Mouse (Mus musculus): ENCODE measurements around the gene Rps6kb1. TPM values are rescaled to one million over a fixed set of nuclear protein-coding genes. Genes with fewer than 3 reads are reported as not detected.
"Not testable (repeated sequence)": the region's sequence is repeated elsewhere in the genome, so short reads cannot be mapped to it uniquely, and the experiment has no call there.

The Rps6kb1 gene
- total RNA-seq, 2 experiments from 2014 or later = 20.0 to 22.1 TPM

DNA sequence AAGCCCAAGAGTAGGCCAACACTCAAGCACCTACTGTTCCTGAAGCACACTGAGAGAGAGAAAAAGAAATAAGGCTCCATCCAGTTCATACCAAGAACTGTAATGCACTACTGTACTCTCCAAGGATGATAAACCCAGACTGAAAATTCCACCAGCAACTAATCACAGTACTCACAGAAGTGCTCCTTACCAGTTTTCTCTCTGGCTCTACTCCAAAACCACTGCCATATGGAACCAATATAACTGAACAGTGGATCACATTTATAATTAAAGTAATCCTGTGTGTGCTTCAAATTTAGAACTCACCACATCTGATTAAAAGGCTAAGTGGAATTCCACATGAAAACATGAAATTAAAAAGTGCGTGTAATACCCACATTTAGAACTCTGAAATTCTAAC lies 1.8 kb downstream of the Rps6kb1 start:
- DNase-seq = no peak

DNA sequence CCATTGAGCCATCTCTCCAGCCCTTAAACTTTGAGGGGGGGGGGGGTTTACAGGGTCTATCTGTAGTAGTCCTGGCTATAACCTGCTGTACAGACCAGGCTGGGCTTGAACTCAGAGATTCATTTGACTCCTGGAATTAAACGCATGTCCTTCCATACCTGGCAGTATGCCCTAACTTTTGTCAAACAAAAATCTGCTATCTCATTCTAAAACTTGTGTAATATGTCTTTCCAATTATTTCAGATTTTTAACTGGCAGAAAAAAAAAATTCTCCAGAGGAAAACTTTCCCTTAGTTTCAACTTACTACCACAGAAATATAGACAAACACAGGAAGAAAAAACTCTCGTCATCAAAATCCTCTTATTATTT lies 4.1 kb downstream of the Rps6kb1 start:
- DNase-seq = no peak

DNA sequence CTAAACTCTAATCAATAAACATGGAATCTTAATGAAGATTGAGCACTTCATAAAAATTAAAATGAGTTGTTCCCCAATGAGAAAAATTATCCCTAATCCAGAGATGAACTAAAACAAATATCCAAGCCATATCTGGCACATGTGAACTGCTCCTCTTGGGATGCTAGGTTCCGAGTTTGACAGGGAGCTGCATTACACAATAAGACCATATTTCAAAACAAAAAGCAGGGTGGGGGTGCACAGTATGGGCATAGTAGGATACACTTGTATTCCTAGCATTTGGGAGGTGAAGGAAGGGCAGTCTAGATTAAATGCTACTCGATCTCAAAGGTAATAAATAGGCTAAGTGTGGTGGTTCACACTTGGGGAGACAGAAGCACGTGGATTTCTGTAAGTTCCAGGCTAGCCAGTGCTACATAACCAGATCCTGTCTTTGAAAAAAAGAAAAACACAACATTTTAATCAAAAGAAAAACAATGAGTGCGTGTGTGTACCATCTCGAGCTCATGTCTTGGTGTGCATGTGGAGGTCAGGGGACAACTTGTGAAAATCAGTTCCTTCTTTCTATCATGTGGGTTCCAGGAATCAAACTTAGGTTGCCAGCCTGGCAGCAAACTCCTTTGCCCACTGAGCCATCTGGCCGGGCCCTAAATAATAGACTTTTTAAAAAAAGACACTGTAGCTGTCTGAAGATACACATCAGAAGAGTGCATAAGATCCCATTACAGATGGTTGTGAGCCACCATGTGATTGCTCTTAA lies 4.7 kb downstream of the Rps6kb1 start:
- no peak for DNase-seq

DNA sequence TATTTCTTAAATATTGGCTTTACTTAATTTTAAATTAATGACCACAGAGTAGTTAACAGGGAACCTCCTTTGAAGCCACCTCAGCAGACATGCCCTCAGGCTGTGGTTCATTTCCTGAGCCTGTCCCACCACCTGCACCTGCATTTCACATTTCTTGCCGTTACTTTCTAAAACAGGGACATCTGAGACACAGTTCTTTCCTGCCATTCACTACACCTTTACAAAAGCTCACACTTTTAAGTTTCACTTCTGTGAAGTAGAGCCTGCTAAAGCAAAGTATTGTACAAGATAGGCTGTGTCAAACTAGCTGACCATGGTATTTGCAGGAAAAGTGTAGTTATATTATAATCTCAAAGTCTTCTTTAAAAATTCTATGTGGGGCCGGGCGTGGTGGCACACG lies 5.8 kb downstream of the Rps6kb1 start:
- no peak for DNase-seq

DNA sequence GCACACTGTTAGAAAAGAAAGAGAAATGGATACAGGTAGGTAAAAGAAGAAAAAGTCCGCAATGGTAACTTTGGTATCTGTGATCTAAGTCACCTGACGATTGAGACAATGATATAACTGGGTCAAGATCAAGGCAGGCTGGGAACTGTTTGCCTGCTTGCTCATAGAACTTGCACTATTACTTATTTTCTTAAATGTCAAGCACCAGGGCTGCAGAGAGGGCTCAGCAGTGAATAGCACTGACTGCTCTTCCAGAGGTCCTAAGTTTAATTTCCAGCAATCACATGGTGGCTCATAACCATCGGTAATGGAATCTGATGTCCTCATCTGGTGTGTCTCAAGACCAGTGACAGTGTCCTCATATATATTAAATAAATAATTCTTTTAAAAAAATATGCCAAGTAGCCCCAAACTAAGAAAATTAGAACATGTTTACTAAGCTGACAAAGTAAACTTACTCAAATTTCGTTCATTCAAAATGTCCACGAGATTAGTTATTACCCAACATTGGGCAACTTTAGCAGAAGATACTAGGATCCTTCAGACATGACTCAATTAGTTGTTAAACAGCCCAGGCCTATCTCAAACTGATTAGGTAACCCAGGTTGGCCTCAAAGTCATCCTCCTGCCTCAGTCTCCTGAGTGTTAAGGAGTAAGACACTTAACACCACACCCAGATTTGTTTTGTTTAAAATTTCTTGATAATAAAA lies 10.2 kb downstream of the Rps6kb1 start:
- DNase-seq = no peak

DNA sequence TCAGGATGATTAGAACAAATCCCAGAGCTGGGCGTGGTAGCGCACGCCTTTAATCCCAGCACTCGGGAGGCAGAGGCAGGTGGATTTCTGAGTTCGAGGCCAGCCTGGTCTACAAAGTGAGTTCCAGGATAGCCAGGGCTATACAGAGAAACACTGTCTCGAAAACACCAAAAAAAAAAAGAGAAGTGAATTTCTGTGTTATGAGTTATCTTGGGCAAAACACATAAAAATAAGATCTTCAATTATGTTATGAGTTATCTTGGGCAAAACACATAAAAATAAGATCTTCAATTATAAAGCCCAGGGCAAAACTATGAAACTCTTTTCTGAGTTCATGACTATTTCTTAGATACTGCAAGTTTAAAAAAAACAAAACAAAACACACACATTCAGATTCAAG lies 11.3 kb downstream of the Rps6kb1 start:
- not testable (repeated sequence) for DNase-seq

DNA sequence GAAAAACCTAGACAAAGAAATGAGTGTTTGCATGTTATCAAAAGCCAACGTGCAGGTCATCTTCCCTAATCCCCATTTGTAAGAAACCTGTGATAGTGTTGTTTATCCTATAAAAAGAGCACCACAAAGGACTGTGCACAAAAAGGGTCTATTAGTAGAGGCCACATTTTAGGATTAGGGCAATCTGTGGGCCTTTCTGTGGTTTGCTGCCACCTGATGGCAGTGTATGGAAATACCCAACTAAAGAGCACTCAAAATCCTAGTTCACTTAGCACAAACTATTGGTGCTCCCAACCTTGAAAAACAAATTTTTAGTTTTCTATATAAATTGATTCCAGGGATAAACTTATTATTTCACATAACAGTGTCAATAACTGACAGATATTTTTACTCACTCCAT lies 11.8 kb downstream of the Rps6kb1 start:
- DNase-seq = peak; percentile 13 to 44

DNA sequence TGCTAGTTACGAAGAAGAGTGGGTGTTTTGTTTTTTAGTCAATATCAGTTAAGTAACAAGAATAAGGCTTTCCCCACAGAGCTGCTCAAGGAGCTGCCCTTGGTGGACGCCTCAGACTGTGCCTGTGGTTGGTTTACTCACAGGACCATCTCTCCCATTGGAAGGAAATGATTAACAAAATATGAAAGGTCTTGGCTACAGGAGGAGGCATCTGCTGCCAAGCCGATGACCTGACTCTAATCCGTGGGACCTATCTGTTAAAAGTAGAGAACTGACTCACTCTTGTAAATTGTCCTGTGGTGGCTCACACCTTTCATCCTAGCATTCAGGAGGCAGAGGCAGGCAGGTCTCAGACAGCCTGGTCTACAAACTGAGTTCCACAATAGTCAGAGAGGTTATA lies 17.1 kb downstream of the Rps6kb1 start:
- DNase-seq = no peak

DNA sequence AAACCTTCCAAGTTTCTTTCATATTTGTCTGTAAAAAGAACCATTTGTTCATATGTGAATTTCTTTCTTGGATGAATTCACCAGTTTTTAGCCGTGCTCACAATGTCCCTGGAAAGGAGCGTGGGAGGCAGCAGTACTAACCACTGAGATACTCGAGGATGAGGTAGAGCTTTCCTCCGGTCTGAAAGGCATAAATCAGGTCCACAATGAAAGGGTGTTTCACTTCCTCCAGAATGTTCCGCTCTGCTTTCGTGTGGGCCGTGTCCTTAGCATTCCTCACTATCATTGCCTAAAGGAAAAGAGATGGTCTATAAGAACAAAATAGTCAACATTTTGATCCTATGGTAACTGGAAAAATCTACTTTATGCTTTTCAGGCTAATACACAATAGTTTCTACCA lies 24.9 kb downstream of the Rps6kb1 start:
- DNase-seq = no peak

DNA sequence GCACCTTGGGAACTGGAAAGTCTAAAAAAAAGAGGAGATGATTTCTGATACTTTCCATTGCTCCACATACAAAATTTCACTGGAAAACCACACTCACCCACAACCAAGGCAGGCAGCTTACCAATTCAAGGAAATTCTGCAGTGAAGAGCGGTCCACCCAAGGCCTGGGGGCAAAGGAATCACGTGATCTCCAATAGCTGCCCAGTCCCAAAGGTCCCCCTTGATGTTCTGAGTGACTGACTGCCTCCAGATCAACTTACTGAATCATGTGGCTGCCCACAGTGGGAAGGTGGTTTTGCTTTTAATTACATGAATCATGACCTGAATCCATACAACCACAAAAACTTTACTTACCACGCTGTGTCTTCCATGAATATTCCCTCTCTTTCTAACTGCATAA lies 27.4 kb downstream of the Rps6kb1 start:
- no peak for DNase-seq

DNA sequence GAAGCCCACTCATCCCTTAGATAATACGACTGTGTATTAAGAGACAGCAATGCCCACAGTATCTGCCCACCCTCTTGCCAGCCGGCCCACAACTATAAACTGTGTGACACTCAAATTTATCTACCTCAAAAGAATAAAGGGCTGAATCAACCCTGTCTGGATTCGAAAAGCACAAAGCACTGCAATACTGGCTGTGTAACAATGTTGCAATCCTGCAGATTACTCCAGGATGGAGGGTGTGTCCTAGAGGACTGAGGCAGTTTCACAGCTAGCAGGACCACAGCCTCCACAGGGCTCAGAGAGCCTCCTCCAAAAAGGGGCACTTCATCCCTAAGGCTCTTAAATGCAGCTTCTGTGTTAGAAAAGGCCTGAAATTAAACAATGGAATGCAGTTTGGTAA lies 28.0 kb downstream of the Rps6kb1 start:
- no peak for DNase-seq

DNA sequence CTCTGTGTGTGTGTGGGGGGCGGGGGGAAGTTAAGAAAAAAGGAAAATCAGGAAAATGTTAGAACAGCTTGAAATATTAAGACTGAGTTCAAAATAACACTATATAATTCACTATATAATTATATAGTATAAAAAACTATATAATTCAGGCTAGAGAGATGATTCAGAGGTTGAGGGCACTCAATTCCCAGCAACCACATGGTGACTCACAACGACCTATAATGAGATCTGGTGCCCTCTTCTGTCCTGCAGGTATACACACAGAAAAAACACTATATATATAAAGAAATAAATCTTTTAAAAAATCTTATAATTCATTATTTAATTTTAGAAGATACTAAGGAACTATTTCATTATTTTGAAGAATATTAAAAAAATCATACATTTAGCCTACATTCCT lies 36.6 kb downstream of the Rps6kb1 start:
- no peak for DNase-seq

DNA sequence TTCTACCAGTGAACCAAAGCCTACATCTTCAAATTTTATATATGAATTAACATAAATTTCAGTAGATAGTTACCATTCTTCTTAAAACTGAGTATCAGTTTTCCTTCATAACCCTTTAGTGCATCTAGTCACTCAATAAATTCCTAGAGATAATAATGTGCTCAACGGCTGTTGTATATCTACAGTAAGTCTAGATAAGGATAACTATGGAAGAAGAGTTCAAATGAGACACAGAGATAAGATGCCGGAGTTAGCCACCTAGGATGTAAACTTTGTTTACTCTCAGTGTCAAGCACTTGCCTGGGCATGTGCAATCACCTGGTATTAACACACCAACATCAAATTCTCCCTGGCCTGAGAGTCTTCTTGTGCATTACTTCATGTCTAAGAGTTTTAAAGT lies 37.3 kb downstream of the Rps6kb1 start:
- DNase-seq = no peak

DNA sequence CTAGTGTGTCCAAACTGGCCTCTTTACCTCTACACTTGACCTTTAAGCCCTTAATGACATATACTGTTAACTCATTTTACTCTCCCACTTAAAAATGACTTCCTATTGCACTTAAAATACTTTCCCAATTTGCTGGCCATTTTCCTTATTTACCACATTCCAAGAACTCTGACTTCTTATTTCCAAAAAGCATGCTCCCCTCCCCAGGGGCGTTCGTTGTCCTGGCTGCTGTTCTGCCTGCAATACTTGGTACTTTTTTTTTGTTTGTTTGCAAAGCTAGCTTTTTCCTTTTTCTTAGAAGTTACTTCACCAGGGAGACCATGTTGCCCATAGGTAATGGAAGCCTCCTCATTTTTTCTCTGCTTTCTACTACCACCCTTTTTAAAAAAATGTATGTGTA lies 41.5 kb downstream of the Rps6kb1 start:
- no peak for DNase-seq

DNA sequence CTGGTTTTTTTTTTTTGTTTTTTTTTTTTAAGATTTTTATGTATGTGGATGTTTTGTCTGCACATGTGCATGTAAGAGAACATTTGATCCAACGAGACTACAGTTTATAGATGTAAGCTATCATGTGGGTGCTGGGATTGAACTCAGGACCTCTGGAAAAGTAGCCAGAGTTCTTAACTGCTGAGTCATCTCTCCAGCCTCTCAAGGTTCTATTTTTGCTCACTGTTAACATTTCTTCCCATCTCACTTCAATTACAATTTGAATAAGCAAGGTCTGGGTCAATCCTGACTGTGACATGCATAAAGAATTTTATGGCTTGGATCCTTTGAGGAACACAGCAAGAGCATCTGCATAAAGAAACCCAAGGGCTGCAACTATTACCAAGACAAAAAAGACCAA lies 43.8 kb downstream of the Rps6kb1 start:
- DNase-seq = no peak

DNA sequence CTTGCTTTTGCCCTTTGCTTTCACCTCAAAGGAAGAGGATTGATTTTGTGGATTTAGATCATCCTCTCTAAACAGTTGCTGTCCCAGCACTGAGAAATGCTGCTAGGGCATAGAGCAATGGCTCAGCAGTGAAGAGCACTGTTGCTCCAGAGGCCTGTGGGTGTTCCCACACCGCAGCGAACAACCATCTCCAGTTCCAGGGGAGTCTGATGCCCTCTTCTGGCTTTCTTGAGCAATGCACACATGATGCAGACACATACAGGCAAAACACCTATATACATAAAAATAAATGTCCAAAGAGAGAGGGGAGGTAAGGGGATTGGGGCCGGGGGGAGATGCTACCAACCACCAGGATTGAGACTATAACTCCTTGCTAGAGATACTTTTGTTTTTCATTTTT lies 46.7 kb downstream of the Rps6kb1 start:
- DNase-seq = no peak

DNA sequence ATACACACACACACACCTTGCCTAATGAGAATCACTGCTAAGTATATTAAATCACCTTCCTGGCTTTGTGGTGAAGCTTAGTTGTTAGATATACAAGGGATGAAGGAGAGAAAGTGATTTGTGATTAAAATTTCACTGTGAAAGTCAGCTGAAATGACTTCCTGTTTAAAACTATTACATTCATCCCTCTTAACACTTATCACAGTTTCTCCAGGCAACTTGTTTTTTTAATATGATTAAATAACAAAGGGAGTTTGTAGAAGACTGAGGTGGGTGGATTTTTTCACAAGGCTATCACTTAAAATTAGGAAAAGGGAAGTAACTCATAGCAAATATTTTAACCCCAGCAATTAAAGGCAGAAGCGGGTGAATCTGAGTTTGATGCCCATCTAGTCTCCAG lies 47.2 kb downstream of the Rps6kb1 start:
- DNase-seq = no peak

DNA sequence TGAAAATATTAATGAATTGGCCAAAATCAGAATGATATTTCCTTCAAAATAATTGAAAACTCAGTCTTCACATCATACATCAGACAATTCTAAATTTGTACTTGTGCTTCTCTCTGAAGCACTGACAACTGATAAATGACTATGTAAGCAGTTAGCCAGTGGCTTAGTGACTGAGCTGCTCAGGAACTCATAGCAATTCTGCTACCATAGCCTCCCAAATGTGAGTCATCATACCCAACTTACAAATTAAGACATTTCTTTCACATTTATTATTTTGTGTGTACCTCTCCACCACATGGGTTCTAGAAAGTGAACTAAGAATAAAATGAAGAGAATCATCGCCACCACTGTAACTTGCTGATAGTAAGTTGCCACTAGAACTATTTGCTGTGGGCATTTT lies 53.8 kb downstream of the Rps6kb1 start:
- no peak for DNase-seq

DNA sequence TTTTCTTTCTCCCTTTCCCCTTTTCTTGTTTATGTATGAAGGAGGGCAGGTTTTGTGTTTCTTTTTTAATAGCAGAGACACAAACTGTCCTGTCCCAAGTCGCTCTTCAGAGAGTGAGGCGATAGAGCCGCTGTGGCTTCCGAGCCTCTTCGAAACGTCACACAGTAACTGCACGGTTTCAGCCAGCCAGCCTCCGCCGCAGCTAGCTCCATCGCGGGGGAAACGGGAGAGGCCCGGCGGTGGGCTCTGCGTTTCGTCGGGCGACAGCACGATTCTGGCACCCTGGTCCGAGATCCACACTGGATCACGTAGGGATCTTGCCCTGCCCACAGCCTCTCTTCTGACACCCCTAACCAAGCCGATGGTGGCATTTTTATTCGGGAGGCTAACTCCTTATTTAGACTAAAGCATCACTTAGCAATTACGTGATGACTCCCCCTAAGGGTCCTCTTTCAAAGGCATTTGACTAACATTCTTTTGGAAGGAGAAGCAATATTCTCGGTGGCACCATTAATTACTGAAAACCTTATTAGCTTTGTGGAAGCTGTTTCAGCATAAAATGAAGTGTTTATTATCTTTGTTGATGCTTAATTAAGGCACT lies 59.6 kb downstream of the Rps6kb1 start:
- peak in 1 of 2 experiments; percentile 48 for DNase-seq

DNA sequence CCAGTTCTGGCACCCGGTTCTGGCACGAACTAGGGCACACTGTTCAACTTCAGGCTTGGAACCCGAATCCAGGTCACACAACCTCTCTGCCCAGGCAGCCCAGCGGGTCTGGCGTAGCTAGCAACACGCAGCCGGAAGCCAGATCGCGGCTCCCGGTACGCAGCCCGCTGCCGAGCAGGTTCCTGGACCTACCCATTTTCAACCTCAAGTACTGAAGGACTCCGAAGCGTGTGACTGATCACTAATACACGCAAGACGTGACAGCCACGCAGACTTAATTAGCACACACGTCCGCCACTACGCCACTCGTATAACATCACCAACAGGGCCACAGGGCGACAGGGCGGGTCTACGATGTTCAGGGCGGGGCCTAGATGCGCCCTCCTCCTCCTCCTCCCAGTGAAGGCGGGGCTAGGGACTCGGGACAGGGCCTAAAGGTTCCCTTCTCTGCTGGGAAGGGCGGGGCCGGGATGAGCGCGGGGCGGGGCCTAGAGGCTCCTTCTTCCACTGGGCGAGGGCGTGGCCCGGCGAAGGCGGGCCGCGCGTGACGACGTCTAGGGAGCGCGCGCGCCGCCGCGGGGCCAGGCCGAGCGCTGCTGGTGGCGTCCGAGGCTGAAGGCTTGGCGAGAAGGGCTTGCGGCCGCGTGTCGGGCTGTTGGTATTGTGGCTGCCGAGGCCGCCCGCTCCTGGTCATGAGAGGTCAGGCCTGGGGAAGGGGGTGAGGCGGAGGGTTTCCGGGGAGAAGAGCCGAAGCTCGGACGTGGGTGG lies 60.3 kb downstream of the Rps6kb1 start, which contains the start of gene Rnft1:
Gene Rnft1 (plus strand): TSS at position 557 of the 768 bp plus-strand sequence.
- peak; percentile 99 for DNase-seq

DNA sequence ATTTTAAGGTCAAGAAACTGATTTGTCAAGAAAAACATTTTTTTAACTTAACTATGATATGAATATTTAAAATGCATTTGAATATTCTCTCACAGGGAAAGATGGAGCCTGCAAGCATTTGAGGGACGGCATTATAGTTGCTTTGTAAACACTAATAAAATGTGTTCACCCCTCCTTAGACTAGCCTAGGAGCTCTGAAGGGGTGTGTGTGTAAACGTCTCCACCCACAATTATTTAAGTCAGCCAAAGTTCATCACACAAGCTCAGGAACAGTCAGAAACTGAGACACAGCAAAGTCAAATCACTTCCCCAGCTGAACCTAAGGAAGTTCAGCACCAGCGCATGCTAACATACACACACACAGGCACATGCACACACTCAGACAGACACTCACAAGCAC lies 71.0 kb downstream of the Rps6kb1 start:
- no peak for DNase-seq

DNA sequence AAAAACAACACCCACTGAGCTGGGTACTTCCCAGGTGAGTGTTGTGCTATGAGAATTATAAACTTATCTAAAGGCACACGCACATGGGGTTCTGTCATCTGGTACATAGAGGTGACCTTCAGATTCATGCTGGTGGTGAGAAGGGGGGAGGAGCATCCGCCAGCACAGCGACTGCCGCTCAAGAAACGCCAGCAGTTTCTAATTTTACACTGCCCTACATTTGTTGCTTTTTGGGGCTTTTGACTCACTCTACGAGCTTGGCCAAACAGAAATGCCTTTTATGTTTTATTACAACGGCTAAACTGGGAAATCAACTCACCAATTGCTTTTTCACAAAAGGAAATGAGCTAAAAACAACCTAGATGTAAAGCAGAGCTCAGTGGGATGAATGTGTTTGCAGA lies 71.8 kb downstream of the Rps6kb1 start:
- peak; percentile 49 to 63 for DNase-seq

DNA sequence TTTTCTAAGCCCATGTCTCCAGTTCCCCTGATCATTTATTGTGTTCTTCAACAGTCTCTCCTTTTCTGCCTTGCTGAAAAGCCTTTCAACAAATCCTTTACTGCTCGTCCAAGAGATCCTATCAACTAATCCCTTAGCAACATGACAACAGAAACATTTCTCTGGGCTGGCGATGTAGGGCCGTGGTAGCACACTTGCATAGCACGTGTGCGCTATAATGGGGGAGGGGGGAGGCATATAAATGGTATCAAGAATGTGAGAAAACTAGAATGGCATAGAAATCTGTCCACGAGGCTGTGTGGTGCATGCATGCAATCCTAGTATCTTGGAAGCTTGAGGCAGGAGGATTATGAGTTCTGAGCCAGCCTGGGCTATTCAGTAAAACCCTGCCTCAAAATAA lies 72.8 kb downstream of the Rps6kb1 start:
- peak in 1 of 2 experiments; percentile 24 for DNase-seq

All from heart, adult 18-20 months (tissue).